Mouse (Mus musculus) hindbrain, embryonic 12.5 days (tissue): ENCODE results near the gene Daxx. TPM values are rescaled to one million over a fixed set of nuclear protein-coding genes. Genes with fewer than 3 reads are reported as not detected.
"Not testable (repeated sequence)": the region's sequence is repeated elsewhere in the genome, so short reads cannot be mapped to it uniquely, and the experiment has no call there.

Experiments used
- ATAC-seq: fragments of 200-750 bp; cut with Nextera tagmentation; 2 replicates; pipeline ENCODE4 v1.8.0; 2017; ENCODE audit warnings: moderate TSS enrichment; ENCODE audit not compliant: low FRiP score
- H3K27ac ChIP-seq: fragments of 300-500 bp; sonication (generic); 2 replicates; pipeline ENCODE4 v1.5.1; 2016; ENCODE audit warnings: mild to moderate bottlenecking
- H3K27me3 ChIP-seq: fragments of 300-500 bp; sonication (generic); 2 replicates; pipeline ENCODE4 v1.6.1; 2016; ENCODE audit warnings: mild to moderate bottlenecking
- H3K36me3 ChIP-seq: fragments of 300-500 bp; sonication (generic); 2 replicates; pipeline ENCODE4 v1.6.1; 2016; ENCODE audit warnings: mild to moderate bottlenecking
- H3K4me1 ChIP-seq: fragments of 300-500 bp; sonication (generic); 2 replicates; pipeline ENCODE4 v1.6.1; 2016
- H3K4me2 ChIP-seq: fragments of 300-500 bp; sonication (generic); replicated peaks from 2 replicates; pipeline ENCODE4 v1.6.1; 2016; ENCODE audit warnings: mild to moderate bottlenecking
- H3K4me3 ChIP-seq: fragments of 300-500 bp; sonication (generic); 2 replicates; pipeline ENCODE4 v1.5.1; 2016; ENCODE audit warnings: mild to moderate bottlenecking
- H3K9ac ChIP-seq: fragments of 300-500 bp; sonication (generic); 2 replicates; pipeline ENCODE4 v1.6.1; 2016; ENCODE audit warnings: mild to moderate bottlenecking, moderate library complexity
- H3K9me3 ChIP-seq: fragments of 300-500 bp; sonication (generic); replicated peaks from 2 replicates; pipeline ENCODE4 v1.6.1; 2016; ENCODE audit warnings: mild to moderate bottlenecking
- WGBS: fragments of 180-500 bp; shearing (Covaris S2); methylation state at CpG from one replicate; pipeline ENCODE4 v1.1.7; 2016; 5-methylcytosine and 5-hydroxymethylcytosine counted together
- polyA plus RNA-seq: library from polyadenylated mRNA; unstranded; fragments of >200 nt; fragmentation: Nextera tagmentation; extraction: Ambion mirVana; gene quantifications from 2 replicates; pipeline ENCODE4 v1.2.1, GENCODE M21; 2016

Gene Daxx
- polyA plus RNA-seq, 1 experiment from 2014 or later, result 55.5 TPM

DNA sequence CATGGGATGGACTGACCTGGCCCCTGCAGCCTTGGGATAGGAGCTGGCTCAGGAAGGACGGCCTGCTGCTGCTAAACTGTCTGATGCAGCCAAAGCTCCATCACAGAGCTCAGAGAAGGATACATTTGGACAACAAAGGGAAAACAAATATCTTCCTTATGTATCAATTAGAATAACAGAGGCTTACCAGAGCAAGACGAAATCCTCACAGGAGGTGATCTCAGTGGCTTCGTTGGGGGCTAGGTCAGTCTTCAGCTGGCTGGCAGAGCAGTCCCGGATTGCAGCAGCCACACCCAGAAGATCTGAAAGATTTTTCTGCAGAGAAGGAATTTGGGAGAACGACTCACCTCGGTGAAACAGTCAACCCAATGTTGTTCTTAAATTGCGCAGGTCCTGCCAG is 16.8 kb upstream of the Daxx start:
- Histone ChIP-seq H3K9ac (no peak overlapping the region), H3K27ac (no peak overlapping the region), H3K4me3 (no peak overlapping the region), H3K27me3 (no peaks in the 10 kb centered on the region; the same call in 1 of the 2 replicates), H3K36me3 (no peaks in the 10 kb centered on the region), H3K4me1 (peaks cover 9% of the 10 kb centered on the region), H3K4me2 (no peak overlapping the region), H3K9me3 (no peaks in the 10 kb centered on the region)
- 11% methylated on average over 7 of the region's 7 CpGs for WGBS
- no peak for ATAC-seq

DNA sequence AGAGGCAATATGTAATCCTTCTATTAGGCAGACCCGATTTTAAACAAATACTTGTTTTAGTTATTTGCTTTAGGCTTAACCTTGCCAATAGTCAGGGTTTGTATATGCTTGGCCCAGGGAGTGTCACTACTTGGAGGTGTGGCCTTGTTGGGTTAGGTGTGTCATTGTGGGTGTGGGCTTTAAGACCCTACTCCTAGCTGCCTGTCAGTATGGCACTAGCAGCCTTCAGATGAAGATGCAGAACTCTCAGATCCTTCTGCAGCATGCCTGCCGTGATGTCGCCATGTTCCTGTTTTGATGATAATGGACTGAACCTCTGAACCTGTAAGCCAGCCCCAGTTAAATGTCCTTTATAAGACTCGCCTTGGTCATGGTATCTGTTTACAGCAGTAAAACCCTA is 16.2 kb upstream of the Daxx start:
- H3K4me1 ChIP-seq, H3K27me3 ChIP-seq, H3K27ac ChIP-seq, H3K4me3 ChIP-seq, ATAC-seq, H3K36me3 ChIP-seq, H3K9ac ChIP-seq, H3K9me3 ChIP-seq, H3K4me2 ChIP-seq: not testable (repeated sequence)
- 74% methylated on average over 4 of the region's 4 CpGs for WGBS

DNA sequence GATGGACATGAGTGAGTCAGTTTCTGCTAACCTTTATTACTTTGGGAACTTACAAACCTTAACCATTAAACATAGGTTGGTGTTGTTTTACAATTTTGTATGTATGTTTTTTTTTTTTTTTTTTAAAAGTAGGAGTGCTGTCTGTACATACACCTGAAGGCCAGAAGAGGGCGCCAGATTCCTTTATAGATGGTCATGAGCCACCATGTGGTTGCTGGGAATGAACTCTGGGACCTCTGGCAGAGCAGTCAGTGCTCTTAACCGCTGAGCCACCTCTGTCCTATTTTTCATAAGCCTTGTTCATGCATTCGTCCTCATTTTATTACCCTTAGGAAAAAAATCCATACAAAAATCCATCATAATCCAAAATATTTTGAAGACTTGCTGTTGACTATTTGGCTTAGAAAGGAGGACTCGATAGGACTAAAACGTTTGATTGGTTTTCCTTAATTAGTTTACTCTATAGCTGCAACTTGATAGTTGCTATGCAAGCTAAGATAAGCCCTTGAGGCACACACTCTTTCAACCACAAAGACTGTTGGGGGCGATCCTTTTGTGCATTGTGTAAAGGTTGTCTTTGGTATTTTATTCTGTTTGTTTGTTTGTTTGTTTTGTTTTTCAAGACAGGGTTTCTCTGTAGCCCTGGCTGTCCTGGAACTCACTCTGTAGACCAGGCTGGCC is 12.0 kb upstream of the Daxx start:
- Histone ChIP-seq H3K27ac (no peak overlapping the region), H3K36me3 (no peaks in the 10 kb centered on the region), H3K27me3 (no peaks in the 10 kb centered on the region; the same call in 1 of the 2 replicates), H3K9me3 (no peaks in the 10 kb centered on the region), H3K4me2 (no peak overlapping the region), H3K4me3 (no peak overlapping the region), H3K4me1 (no peaks in the 10 kb centered on the region), H3K9ac (no peak overlapping the region)
- 45% methylated on average over 6 of the region's 6 CpGs for WGBS
- ATAC-seq, result no peak

DNA sequence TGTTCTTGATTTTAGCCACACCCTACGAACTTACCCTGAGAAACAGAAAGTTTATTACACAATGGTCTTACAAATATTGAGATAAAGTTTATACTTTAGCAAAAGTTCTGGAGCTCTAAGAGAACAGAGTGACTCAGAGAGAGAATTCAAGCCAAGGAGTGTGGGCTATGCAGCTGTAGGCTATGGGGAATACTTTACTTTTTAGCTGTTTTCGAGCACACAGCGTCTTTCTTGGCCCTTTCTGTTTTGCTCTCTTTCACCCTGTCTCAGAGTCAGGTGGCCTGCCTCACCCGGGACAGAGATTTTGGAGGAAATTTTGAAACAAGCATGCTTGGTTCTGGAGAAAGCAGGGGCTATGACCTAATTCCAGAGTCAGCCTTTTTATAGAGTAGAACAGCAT is 11.0 kb upstream of the Daxx start:
- not testable (repeated sequence) for H3K9me3 ChIP-seq, H3K4me2 ChIP-seq, H3K27me3 ChIP-seq, H3K4me3 ChIP-seq, H3K27ac ChIP-seq, H3K36me3 ChIP-seq, H3K4me1 ChIP-seq, H3K9ac ChIP-seq, ATAC-seq
- WGBS, result 87% methylated on average over 4 of the region's 4 CpGs

DNA sequence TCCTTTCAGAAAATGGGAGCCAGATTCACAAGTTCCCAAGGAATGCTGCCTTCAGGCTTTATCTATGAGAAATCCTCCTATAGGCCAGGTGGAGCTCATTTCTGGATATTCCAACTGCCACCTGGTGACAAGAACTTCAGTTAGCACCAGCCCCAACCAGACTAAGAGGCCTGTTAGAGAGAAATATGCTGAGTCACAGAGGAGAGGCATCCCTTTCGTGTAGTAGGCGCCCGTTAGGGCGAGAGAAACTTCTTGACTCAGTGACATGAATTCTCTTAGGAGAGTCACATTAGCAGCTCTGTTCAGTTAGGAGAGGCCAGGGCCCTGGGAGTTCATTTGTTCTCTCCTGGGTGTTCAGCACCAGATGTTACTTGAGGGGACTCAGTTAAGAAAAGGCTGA is 9.6 kb upstream of the Daxx start:
- ATAC-seq, result no peak
- Histone ChIP-seq H3K27me3 (no peaks in the 10 kb centered on the region), H3K4me1 (no peaks in the 10 kb centered on the region), H3K9ac (no peak overlapping the region), H3K9me3 (no peaks in the 10 kb centered on the region), H3K36me3 (no peaks in the 10 kb centered on the region), H3K4me3 (no peak overlapping the region), H3K27ac (no peak overlapping the region), H3K4me2 (no peak overlapping the region)
- 76% methylated on average over 4 of the region's 4 CpGs for WGBS

DNA sequence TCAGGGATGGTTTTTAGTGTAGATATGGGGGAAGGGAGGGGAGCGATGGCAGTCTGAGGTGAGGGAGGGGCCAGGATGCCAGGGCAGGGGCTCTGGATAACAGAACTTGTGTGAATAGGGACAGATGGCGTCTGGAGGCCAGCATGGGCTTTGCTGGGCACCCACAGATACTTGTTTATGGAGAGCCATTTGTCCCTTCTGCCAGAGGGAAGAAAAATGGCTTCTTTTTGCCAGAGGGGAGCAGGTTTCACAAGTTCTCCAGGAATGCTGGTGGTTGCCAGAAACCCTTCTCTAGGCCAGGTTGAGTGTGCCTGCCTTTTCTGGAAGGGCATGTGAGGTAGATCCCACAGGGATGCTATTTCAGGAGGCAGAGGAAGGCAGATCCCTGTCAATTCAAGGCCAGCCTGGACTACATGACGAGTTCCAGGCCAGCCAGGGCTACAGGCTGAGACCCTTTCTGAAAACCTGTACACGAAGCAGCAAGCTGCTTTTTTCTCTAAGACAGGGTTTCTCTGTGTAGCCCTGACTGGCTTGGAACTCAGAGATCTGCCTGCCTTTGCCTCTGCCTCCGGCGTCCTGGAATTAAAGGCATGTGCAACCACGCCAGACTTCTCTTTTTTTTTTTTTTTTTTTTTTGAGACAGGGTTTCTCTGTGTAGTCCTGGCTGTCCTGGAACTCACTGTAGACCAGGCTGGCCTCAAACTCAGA is 8.8 kb upstream of the Daxx start:
- H3K4me3 ChIP-seq, result no peak overlapping the region
- ATAC-seq, result no peak
- WGBS, result 78% methylated on average over 7 of the region's 7 CpGs
- H3K4me1 ChIP-seq, result no peaks in the 10 kb centered on the region
- no peak overlapping the region for H3K27ac ChIP-seq
- H3K9me3 ChIP-seq, result no peaks in the 10 kb centered on the region
- no peak overlapping the region for H3K4me2 ChIP-seq
- no peaks in the 10 kb centered on the region for H3K36me3 ChIP-seq
- H3K9ac ChIP-seq, result no peak overlapping the region
- H3K27me3 ChIP-seq, result no peaks in the 10 kb centered on the region

DNA sequence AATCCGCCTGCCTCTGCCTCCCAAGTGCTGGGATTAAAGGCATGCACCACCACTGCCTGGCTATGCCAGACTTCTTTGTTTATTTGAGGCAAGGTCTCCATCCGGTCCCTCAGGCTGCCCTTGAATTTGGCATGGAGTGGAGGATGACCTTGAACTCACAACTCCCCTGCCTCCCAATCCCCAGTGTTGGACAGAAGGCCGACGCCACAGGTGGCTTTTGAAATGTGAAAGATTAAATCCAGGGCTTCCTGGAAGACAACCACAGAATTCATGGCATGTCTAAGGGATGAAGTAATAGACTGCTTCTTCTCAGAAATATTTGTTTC is 8.3 kb upstream of the Daxx start:
- no peak overlapping the region for H3K4me2 ChIP-seq
- no peak overlapping the region for H3K27ac ChIP-seq
- H3K9me3 ChIP-seq, result no peaks in the 10 kb centered on the region
- H3K4me3 ChIP-seq, result no peak overlapping the region
- H3K4me1 ChIP-seq, result no peaks in the 10 kb centered on the region
- H3K9ac ChIP-seq, result no peak overlapping the region
- no peaks in the 10 kb centered on the region for H3K36me3 ChIP-seq
- 84% methylated on average over 4 of the region's 4 CpGs for WGBS
- ATAC-seq, result no peak
- no peaks in the 10 kb centered on the region for H3K27me3 ChIP-seq

DNA sequence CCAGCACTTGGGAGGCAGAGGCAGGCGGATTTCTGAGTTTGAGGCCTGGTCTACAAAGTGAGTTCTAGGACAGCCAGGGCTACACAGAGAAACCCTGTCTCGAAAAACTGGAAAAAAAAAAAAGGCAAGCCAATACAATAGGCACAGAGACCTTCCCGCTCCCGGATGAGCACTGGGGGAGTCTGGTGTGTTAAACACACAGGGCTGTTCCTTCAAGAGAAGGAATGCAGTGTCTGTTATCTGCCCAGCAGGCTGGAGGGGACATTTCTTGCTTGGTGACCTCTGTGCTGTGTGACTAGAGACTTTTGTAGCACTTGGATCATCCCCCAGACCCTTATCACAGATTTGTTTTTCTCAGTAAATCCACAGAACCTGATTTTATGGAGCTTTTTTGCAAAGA is 7.6 kb upstream of the Daxx start:
- no peak overlapping the region for H3K4me3 ChIP-seq
- H3K36me3 ChIP-seq, result no peaks in the 10 kb centered on the region
- H3K9me3 ChIP-seq, result no peaks in the 10 kb centered on the region
- no peak overlapping the region for H3K27ac ChIP-seq
- H3K4me2 ChIP-seq, result no peak overlapping the region
- no peak overlapping the region for H3K9ac ChIP-seq
- ATAC-seq, result no peak
- H3K4me1 ChIP-seq, result no peaks in the 10 kb centered on the region
- H3K27me3 ChIP-seq, result no peaks in the 10 kb centered on the region
- WGBS, result 70% methylated on average over 4 of the region's 4 CpGs

DNA sequence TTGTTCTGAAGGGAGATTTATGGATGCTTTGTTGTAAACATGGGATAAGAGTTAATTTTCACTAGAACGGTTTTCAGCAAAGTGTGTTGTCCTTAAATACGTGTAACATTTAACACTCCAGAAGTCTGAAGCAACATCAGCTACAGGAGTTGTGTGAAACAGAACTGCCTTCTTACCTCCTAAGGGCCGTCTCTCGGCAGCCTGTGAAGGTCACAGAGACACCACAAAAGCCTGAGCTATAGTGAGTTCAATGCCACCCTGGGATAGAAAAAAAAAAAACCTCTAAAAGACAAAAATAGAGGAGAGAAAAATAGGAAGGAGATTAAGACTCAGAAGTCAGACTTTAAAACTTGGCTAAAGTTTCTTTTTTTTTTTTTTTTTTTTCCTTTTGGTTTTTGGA is 7.1 kb upstream of the Daxx start:
- Histone ChIP-seq H3K36me3 (no peaks in the 10 kb centered on the region), H3K4me3 (no peak overlapping the region), H3K4me2 (no peak overlapping the region), H3K9ac (no peak overlapping the region), H3K27ac (no peak overlapping the region), H3K9me3 (no peaks in the 10 kb centered on the region), H3K4me1 (no peaks in the 10 kb centered on the region), H3K27me3 (no peaks in the 10 kb centered on the region)
- 79% methylated on average over 4 of the region's 4 CpGs for WGBS
- no peak for ATAC-seq

DNA sequence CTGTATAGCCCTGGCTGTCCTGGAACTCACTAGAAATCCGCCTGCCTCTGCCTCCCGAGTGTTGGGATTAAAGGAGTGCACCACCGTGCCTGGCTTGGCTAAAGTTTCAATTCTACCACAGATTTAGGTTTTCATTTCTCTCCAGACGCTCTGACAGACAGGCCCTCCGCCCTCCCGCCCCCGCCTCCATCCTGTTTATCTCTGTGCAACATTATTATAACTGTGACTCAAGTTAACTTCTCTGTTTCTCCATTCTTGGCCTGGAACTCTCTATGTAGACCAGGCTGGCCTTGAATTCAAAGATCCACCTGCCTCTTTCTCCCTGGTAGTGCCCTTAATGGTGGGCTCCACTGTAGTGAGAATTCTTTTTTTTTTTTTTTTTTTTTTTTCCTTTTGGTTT is 6.7 kb upstream of the Daxx start:
- H3K4me2 ChIP-seq, result no peak overlapping the region
- no peak overlapping the region for H3K4me3 ChIP-seq
- no peaks in the 10 kb centered on the region for H3K4me1 ChIP-seq
- no peaks in the 10 kb centered on the region for H3K27me3 ChIP-seq
- H3K27ac ChIP-seq, result no peak overlapping the region
- no peaks in the 10 kb centered on the region for H3K36me3 ChIP-seq
- no peak for ATAC-seq
- WGBS, result 88% methylated on average over 7 of the region's 7 CpGs
- no peaks in the 10 kb centered on the region for H3K9me3 ChIP-seq
- H3K9ac ChIP-seq, result no peak overlapping the region

DNA sequence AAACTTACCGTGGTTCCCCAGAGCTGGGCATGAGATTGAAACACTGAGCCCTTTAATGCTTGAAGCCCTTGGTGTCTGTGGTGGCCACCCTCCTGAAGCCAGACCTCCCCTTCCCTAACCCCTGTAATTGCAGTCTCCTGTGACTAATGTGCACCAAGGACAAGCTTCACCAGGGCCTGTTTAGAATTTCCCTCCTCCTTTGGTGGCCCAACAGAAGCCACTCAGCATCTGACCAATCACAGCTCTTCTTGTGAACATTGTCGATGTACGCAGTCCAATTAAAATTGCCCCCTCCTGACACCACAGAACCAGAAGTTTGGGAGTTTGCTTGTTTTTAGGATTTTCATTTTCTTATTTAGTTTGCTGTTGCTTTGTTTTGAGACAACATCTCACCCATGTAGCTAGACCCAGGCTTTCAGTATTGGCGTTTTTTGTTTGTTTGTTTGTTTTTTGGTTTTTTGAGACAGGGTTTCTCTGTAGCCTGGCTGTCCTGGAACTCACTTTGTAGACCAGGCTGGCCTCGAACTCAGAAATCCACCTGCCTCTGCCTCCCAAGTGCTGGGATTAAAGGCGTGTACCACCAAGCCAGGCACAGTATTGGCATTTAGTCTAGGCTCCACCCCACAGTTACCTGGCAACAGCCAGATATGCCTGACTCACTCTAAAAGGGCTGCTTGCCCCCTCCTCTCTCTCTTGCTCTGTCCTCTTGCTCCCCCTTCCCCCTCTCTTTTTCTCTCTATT is 5.1 kb upstream of the Daxx start:
- H3K4me1 ChIP-seq, H3K36me3 ChIP-seq, H3K4me2 ChIP-seq, H3K9me3 ChIP-seq, H3K9ac ChIP-seq, H3K27ac ChIP-seq, ATAC-seq, H3K4me3 ChIP-seq, H3K27me3 ChIP-seq: not testable (repeated sequence)
- 77% methylated on average over 6 of the region's 6 CpGs for WGBS

DNA sequence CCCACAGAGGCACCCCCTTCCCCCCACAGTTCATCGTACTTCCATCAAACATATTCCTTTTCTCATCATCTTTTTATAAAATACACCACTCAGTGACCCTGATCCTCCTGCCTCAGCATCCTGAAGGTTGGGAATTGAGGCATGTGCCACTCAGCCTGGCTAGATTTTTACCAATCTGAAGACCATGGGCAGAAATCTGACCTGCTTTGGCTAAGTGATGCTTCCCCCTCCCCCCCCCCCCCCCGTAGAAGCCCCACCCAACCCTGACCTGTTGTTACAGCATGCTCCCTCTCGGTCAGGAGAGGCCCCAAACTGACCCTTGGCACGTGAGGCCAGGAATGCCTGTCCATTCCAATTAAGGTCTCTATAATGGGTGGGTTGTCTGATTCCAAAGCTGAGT is 4.4 kb upstream of the Daxx start, which contains the start of gene Platr17:
Platr17 (plus strand) TSS at position 301 of the 400 bp plus-strand sequence.
- ATAC-seq, H3K4me3 ChIP-seq, H3K4me1 ChIP-seq, H3K36me3 ChIP-seq, H3K4me2 ChIP-seq, H3K27me3 ChIP-seq, H3K9me3 ChIP-seq, H3K27ac ChIP-seq, H3K9ac ChIP-seq: not testable (repeated sequence)
- 13% methylated on average over 3 of the region's 4 CpGs for WGBS
